ENCODE assay signal across 22 mouse cellular contexts in genomic region chr1:63928361-63928760, GRCm38 (mm10).
"Had no signal": no experiment of that assay in that cellular context is flagged by ENCODE, and none has a peak within 500 bp of the region (broad histone marks: within the 10 kb centered on the region; RNA-seq: fewer than 3 reads in every experiment).

No protein-coding gene starts in this region.

- H3K27ac ChIP-seq: heart, adult 2 months; hindbrain, embryonic 10.5 days; hindbrain, embryonic 12.5 days; hindbrain, embryonic 14.5 days; intestine, embryonic 15.5 days; limb, embryonic 10.5 days; limb, embryonic 12.5 days; liver, embryonic 13.5 days; liver, embryonic 15.5 days had no signal

- DNase-seq: gastrocnemius, postnatal 14 days; heart, adult 2 months; heart, postnatal 10 days; heart, postnatal 4 days; kidney, adult 18-20 months; kidney, adult 8-10 months; kidney, postnatal 10 days; kidney, postnatal 25 days; kidney, postnatal 4 days; liver; liver, embryonic 13.5 days; liver, postnatal 0 days had no signal

- H3K9me3 ChIP-seq: heart, embryonic 12.5 days; hindbrain, embryonic 10.5 days; hindbrain, embryonic 12.5 days; intestine, embryonic 15.5 days; limb, embryonic 10.5 days; limb, embryonic 12.5 days; liver, embryonic 13.5 days; liver, embryonic 15.5 days had no signal

- H3K4me1 ChIP-seq: heart, embryonic 12.5 days; hindbrain, embryonic 10.5 days; hindbrain, embryonic 12.5 days; intestine, embryonic 15.5 days; limb, embryonic 10.5 days; limb, embryonic 12.5 days; liver, embryonic 13.5 days; liver, embryonic 15.5 days had no signal

- H3K27me3 ChIP-seq: intestine, embryonic 15.5 days; limb, embryonic 12.5 days; liver, embryonic 13.5 days; liver, embryonic 15.5 days had no signal

- H3K4me3 ChIP-seq: heart, adult 2 months; heart, embryonic 12.5 days; hindbrain, embryonic 10.5 days; hindbrain, embryonic 12.5 days; intestine, embryonic 15.5 days; layer of hippocampus, adult 2 months; left cerebral cortex, adult 2 months; limb, embryonic 10.5 days; limb, embryonic 12.5 days; liver, embryonic 13.5 days; liver, embryonic 15.5 days had no signal

- H3K36me3 ChIP-seq: heart, embryonic 12.5 days; hindbrain, embryonic 10.5 days; hindbrain, embryonic 12.5 days; intestine, embryonic 15.5 days; limb, embryonic 10.5 days; limb, embryonic 12.5 days; liver, embryonic 13.5 days; liver, embryonic 15.5 days had no signal
